Mouse (Mus musculus) lung, adult 2 months (tissue): Measurements from ENCODE around the gene Apoa5.

Source experiments
- CTCF ChIP-seq: fragments of 200-500 bp; IDR thresholded peaks from 2 replicates; pipeline ENCODE4 v1.5.1; 2011; ENCODE audit warnings: mild to moderate bottlenecking, low read length, control low read depth; ENCODE audit not compliant: insufficient read depth
- POLR2A ChIP-seq: fragments of 200-500 bp; IDR thresholded peaks from 2 replicates; pipeline ENCODE4 v1.6.1; 2011; ENCODE audit warnings: low read depth, mild to moderate bottlenecking, control low read depth, low read length, borderline replicate concordance; ENCODE audit errors: extremely low read depth

GRCm38 (mm10) chr9:46230450-46230975, 37.9 kb upstream of the Apoa5 start:
- TF ChIP-seq CTCF (no peak), POLR2A (no peak)
